Mouse (Mus musculus): ENCODE measurements around the gene Zfp523. TPM values are rescaled to one million over a fixed set of nuclear protein-coding genes. Genes with fewer than 3 reads are reported as not detected.

The Zfp523 gene
- total and polyA plus RNA-seq, 3 experiments, result 29.5 to 53.0 TPM; not detected in 1

DNA sequence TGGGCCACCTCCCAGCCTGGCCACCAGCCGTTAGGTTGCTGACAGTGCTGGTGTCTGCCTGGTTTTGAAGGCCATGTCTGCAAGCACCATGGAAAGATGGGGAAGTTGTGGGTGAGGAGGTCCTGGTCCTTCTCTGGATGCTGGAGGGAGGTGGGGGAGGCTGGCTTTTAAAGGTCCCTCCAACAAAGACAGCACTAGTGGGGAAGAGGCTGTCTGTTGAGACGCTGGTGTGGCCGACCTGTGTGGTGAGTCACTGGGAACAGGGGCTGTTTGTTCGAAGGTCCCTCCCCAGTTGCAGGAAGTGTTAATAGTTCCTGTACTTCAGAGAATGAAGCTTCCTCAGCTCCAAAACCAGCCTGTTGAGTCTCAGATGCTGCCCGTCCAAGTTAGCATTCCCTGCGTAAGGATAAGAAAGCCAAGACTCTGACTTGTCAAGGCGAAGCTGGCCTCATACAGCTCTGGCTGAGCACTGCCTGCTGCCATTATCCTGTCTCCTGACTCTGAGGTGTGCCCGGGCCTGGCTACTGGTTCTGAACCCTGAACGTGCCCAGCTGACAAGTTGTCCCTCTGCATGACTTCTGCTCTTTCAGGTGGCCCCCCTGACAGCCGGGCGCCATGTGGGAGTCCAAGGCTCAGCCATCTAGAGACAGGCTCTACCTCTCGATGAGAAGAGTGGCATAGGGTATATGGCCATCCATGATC lies 74.8 kb downstream of the Zfp523 start:
- peaks cover 3 to 12% of the 10 kb centered on the region in 2 experiments; a peak in 3 of 4 replicates for H3K4me1 ChIP-seq (ENCODE audit: control insufficient read depth in 1 of 2, insufficient read depth in 2 of 2, low read length in 2 of 2)

DNA sequence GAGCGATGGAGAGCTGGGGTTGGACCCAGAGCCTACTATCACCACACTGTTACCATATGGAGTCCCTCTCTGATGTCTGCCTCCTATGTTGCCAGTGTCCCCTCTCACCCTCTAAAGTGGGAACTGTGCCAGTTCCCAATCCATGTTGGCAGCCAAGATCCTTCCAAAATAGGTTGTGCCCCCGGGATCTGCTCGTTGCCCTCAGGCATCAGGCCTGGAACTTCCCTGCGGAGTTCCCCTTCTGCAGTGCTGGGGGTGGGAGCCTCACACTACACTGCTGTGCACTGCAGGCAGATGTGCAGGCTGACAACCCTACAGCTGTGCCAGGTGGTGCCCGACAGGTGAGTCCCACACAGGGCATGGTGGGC lies 75.3 kb downstream of the Zfp523 start:
- Histone ChIP-seq H3K4me1 (ENCODE audit: control insufficient read depth in 1 of 2, insufficient read depth in 2 of 2, low read length in 2 of 2) (peaks cover 3 to 17% of the 10 kb centered on the region in 2 experiments; a peak in 3 of 4 replicates), H3K79me2 (ENCODE audit: control insufficient read depth, insufficient read depth, low read length, poor library complexity) (no peaks in the 10 kb centered on the region), H3K27me3 (ENCODE audit: control insufficient read depth in 1 of 2, insufficient read depth in 2 of 2, low read length in 2 of 2) (no peaks in the 10 kb centered on the region), H3K4me3 (ENCODE audit: control insufficient read depth in 1 of 2, insufficient read depth in 1 of 2, low read depth in 2 of 2, low read length in 2 of 2) (no peak overlapping the region), H3K9me3 (replicated peaks; ENCODE audit: insufficient read depth, low read length) (no peaks in the 10 kb centered on the region), H3K9ac (ENCODE audit: control insufficient read depth, low read depth, low read length, poor library complexity, severe bottlenecking) (no peak overlapping the region), H3K36me3 (ENCODE audit: control insufficient read depth in 1 of 2, insufficient read depth in 2 of 2, low read length in 2 of 2) (peaks cover 0 to 12% of the 10 kb centered on the region in 2 experiments; a peak in 3 of 4 replicates), H3K27ac (ENCODE audit: control insufficient read depth, low read depth, low read length) (no peak overlapping the region)
- TF ChIP-seq ETS1 (IDR thresholded peaks at IDR 0.05; ENCODE audit: low read depth, low read length) (no peak), GABPA (IDR thresholded peaks at IDR 0.05; ENCODE audit: low read depth, low read length) (no peak), TCF12 (IDR thresholded peaks at IDR 0.05; ENCODE audit: low read depth, low read length) (no peak)
- no peak for DNase-seq (ENCODE audit: low read depth, low spot score)

More for the DNA sequence above, 74.8 kb downstream of the Zfp523 start:
- Histone ChIP-seq H3K4me3 (ENCODE audit: control insufficient read depth in 1 of 2, insufficient read depth in 1 of 2, low read depth in 2 of 2, low read length in 2 of 2) (no peak overlapping the region), H3K27ac (ENCODE audit: control insufficient read depth, low read depth, low read length) (no peak overlapping the region), H3K27me3 (ENCODE audit: control insufficient read depth in 1 of 2, insufficient read depth in 2 of 2, low read length in 2 of 2) (no peaks in the 10 kb centered on the region), H3K9ac (ENCODE audit: control insufficient read depth, low read depth, low read length, poor library complexity, severe bottlenecking) (no peak overlapping the region), H3K36me3 (ENCODE audit: control insufficient read depth in 1 of 2, insufficient read depth in 2 of 2, low read length in 2 of 2) (peaks cover 0 to 6% of the 10 kb centered on the region in 2 experiments; a peak in 3 of 4 replicates), H3K79me2 (ENCODE audit: control insufficient read depth, insufficient read depth, low read length, poor library complexity) (no peaks in the 10 kb centered on the region), H3K9me3 (replicated peaks; ENCODE audit: insufficient read depth, low read length) (no peaks in the 10 kb centered on the region)
- TF ChIP-seq E2F4 (IDR thresholded peaks at IDR 0.05; ENCODE audit: borderline replicate concordance, low read depth, low read length), result no peak
- no peak for TF ChIP-seq SIN3A (IDR thresholded peaks at IDR 0.05; ENCODE audit: low read length)
- no peak for TF ChIP-seq MAFK (IDR thresholded peaks at IDR 0.05; ENCODE audit: borderline replicate concordance, low read depth, low read length)
- TF ChIP-seq MYB (IDR thresholded peaks at IDR 0.05; ENCODE audit: low read depth, low read length), result no peak
- no peak for TF ChIP-seq NRF1 (IDR thresholded peaks at IDR 0.05; ENCODE audit: insufficient read depth, low read depth, low read length, poor library complexity, severe bottlenecking)
- no peak for TF ChIP-seq CHD1 (IDR thresholded peaks at IDR 0.05; ENCODE audit: low read depth, low read length)
- no peak for TF ChIP-seq USF1 (IDR thresholded peaks at IDR 0.05; ENCODE audit: low read depth, low read length)
- TF ChIP-seq MAZ (IDR thresholded peaks at IDR 0.05; ENCODE audit: low read depth, low read length), result no peak
- TF ChIP-seq POLR2AphosphoS2 (IDR thresholded peaks at IDR 0.05; ENCODE audit: low read length), result no peak
- TF ChIP-seq UBTF (IDR thresholded peaks at IDR 0.05; ENCODE audit: borderline replicate concordance, insufficient read depth, low read depth, low read length), result no peak
- TF ChIP-seq JUND (IDR thresholded peaks at IDR 0.05; ENCODE audit: low read depth, low read length), result no peak
- no peak for DNase-seq (ENCODE audit: low read depth, low spot score)
